Mouse (Mus musculus): Measurements from ENCODE around the gene Amy1. TPM values are rescaled to one million over a fixed set of nuclear protein-coding genes. Genes with fewer than 3 reads are reported as not detected.
"Not testable (repeated sequence)": the region's sequence is repeated elsewhere in the genome, so short reads cannot be mapped to it uniquely, and the experiment has no call there.

Gene Amy1
- polyA plus RNA-seq, 1 experiment from 2014 or later: 0.39 TPM

DNA sequence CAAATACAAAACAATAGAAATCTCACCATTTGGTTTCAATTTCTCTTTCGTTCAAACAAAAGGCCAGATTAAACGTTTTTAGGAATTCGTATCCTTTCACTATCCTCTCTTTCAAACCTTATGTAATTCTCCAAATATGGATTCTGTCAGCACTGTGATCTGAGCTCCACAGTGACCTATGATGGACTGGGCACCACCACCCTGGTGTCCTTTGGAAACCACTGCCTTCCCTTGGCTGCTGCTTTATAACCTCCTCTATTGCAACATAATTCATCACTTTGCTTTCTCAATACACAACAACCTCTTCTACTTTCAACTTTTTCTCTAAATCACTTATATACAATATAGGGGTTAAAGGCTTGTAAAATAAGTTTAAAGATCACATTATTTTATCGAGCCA, 31.9 kb downstream of the Amy1 start:
- H3K27ac ChIP-seq (ENCODE audit: low read depth, low read length): no peak overlapping the region
- H3K36me3 ChIP-seq (ENCODE audit: control insufficient read depth, insufficient read depth, low read length): no peaks in the 10 kb centered on the region
- H3K4me2 ChIP-seq (replicated peaks; ENCODE audit: low read depth, low read length): no peak overlapping the region
- WGBS: 65% methylated on average over 4 of the region's 4 CpGs
- no peak for ATAC-seq (ENCODE audit: low FRiP score, low TSS enrichment)
- H3K9me3 ChIP-seq (ENCODE audit: control insufficient read depth, low read length): no peaks in the 10 kb centered on the region
- no peaks in the 10 kb centered on the region for H3K27me3 ChIP-seq (ENCODE audit: control insufficient read depth, insufficient read depth, low read length)
- no peak overlapping the region for H3K4me3 ChIP-seq (ENCODE audit: low read length)
- H3K9ac ChIP-seq (ENCODE audit: low read depth, low read length): no peak overlapping the region
- H3K4me1 ChIP-seq (ENCODE audit: control insufficient read depth, insufficient read depth, low read length): no peaks in the 10 kb centered on the region

DNA sequence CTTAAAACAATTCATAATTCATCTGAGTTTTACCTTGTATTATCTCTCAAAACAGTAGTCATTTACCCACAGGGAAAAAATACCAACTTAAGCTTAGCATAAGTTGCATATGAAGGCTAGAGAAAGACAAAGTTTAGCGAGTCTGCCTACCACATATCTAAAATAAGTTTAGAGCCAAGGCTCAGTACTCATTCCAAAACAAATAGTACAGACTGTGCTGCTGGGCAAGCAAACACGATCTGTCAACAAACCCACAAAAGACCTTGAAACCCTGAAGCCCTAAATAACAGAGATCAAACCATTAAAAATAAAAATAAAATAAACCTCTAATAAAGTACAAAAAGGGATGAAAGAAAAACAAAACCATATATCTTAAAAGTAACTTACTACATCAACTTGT, 32.4 kb downstream of the Amy1 start:
- Histone ChIP-seq H3K4me1 (ENCODE audit: control insufficient read depth, insufficient read depth, low read length) (no peaks in the 10 kb centered on the region), H3K4me3 (ENCODE audit: low read length) (no peak overlapping the region), H3K9ac (ENCODE audit: low read depth, low read length) (no peak overlapping the region), H3K27ac (ENCODE audit: low read depth, low read length) (no peak overlapping the region), H3K36me3 (ENCODE audit: control insufficient read depth, insufficient read depth, low read length) (no peaks in the 10 kb centered on the region), H3K27me3 (ENCODE audit: control insufficient read depth, insufficient read depth, low read length) (no peaks in the 10 kb centered on the region), H3K4me2 (replicated peaks; ENCODE audit: low read depth, low read length) (no peak overlapping the region), H3K9me3 (ENCODE audit: control insufficient read depth, low read length) (no peaks in the 10 kb centered on the region)
- 40% methylated on average over 2 of the region's 2 CpGs for WGBS
- no peak for ATAC-seq (ENCODE audit: low FRiP score, low TSS enrichment)

DNA sequence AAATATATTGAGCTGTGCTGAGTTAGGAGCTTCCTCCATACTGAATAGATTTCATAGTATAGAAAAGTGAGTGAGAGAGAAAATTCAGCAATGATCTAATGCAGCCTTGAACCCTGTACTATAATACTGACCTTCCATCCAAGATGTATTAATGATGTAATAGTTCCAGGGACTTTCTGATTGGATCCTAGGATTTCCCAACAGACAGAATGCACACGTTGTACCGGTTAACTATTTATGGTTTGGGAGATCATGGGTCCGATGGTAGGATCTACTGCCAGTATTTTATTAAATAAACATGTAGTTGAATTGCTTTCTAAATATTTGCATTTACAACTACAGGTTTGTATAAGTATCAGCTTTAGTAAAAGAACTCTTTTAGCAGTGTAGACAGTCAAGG, 34.3 kb downstream of the Amy1 start:
- no peak overlapping the region for H3K9ac ChIP-seq (ENCODE audit: low read depth, low read length)
- no peak overlapping the region for H3K27ac ChIP-seq (ENCODE audit: low read depth, low read length)
- no peak overlapping the region for H3K4me2 ChIP-seq (replicated peaks; ENCODE audit: low read depth, low read length)
- H3K36me3 ChIP-seq (ENCODE audit: control insufficient read depth, insufficient read depth, low read length): no peaks in the 10 kb centered on the region
- H3K9me3 ChIP-seq (ENCODE audit: control insufficient read depth, low read length): peaks cover 3% of the 10 kb centered on the region; the same call in 1 of the 2 replicates
- H3K4me3 ChIP-seq (ENCODE audit: low read length): no peak overlapping the region
- H3K4me1 ChIP-seq (ENCODE audit: control insufficient read depth, insufficient read depth, low read length): no peaks in the 10 kb centered on the region
- WGBS: 80% methylated on average over 3 of the region's 3 CpGs
- H3K27me3 ChIP-seq (ENCODE audit: control insufficient read depth, insufficient read depth, low read length): no peaks in the 10 kb centered on the region
- no peak for ATAC-seq (ENCODE audit: low FRiP score, low TSS enrichment)

DNA sequence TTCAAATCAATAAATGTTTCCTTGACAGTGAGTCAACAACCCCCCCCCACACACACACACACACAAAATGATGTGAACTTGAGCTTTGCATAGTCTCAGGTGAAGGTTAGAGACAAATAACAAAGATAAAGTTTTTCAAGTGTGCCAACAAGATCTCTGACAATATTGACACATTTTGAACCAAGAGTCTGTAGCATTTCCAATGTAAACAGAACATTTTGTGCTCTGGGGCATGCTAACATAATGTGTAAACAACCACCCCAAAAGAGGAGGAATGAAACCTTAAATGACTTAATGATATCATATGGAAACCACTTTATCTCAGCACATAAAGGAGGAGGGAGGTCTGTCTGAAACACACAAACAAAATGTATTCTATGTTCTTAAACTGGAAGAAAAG, 66.8 kb downstream of the Amy1 start:
- Histone ChIP-seq H3K27me3 (ENCODE audit: control insufficient read depth, insufficient read depth, low read length) (no peaks in the 10 kb centered on the region), H3K9ac (ENCODE audit: low read depth, low read length) (no peak overlapping the region), H3K9me3 (ENCODE audit: control insufficient read depth, low read length) (no peaks in the 10 kb centered on the region), H3K4me3 (ENCODE audit: low read length) (no peak overlapping the region), H3K4me1 (ENCODE audit: control insufficient read depth, insufficient read depth, low read length) (no peaks in the 10 kb centered on the region), H3K36me3 (ENCODE audit: control insufficient read depth, insufficient read depth, low read length) (no peaks in the 10 kb centered on the region), H3K4me2 (replicated peaks; ENCODE audit: low read depth, low read length) (no peak overlapping the region), H3K27ac (ENCODE audit: low read depth, low read length) (no peak overlapping the region)
- ATAC-seq (ENCODE audit: low FRiP score, low TSS enrichment): no peak

DNA sequence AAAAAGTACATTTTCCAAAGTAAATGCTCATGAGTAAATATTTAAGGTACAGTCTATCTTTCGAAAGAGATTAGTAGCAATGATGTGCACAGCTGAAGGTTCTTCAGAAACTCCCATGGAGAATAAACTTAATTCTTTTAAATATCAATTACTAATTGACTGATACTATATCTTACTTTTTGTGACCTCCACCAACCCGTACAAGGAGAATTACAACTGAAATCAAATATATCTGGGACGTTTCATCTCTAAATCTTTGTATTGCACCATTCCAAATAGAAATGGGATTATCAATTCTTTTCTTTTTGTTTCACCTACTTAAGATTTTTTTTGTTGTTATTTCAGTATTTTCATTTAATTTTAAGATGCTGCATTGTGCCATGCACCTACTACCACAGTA, 74.2 kb downstream of the Amy1 start, which contains the start of gene Amy2a1:
Amy2a1 (minus strand) TSS at position 101 of the 400 bp plus-strand sequence.
- WGBS: 96% methylated on average over 3 of the region's 3 CpGs
- not testable (repeated sequence) for H3K4me1 ChIP-seq (ENCODE audit: control insufficient read depth, insufficient read depth, low read length); ATAC-seq (ENCODE audit: low FRiP score, low TSS enrichment)

More for the DNA sequence above, 74.2 kb downstream of the Amy1 start, which contains the start of gene Amy2a1:
- H3K9ac ChIP-seq (ENCODE audit: low read depth, low read length); H3K9me3 ChIP-seq (ENCODE audit: control insufficient read depth, low read length); H3K4me3 ChIP-seq (ENCODE audit: low read length); H3K4me2 ChIP-seq (replicated peaks; ENCODE audit: low read depth, low read length); H3K27ac ChIP-seq (ENCODE audit: low read depth, low read length); H3K27me3 ChIP-seq (ENCODE audit: control insufficient read depth, insufficient read depth, low read length); H3K36me3 ChIP-seq (ENCODE audit: control insufficient read depth, insufficient read depth, low read length): not testable (repeated sequence)

Other genes starting within 250 kb of the Amy1 start
- not detected in 2 replicates for gene Amy2a1, start 74.3 kb downstream of the Amy1 start, polyA plus RNA-seq (2014; fragmentation: Nextera tagmentation; extraction: Ambion mirVana)
- 39.9 and 41.7 TPM in 2 replicates for gene Rnpc3, start 23.4 kb upstream of the Amy1 start, polyA plus RNA-seq (2014; fragmentation: Nextera tagmentation; extraction: Ambion mirVana)